Comparison of ENCODE assay signal across 8 mouse cellular contexts in genomic region chr11:66167801-66168651, GRCm38 (mm10). TPM values are rescaled to one million over a fixed set of nuclear protein-coding genes. Genes with fewer than 3 reads are reported as not detected.
DNase-seq lines count a peak whose midpoint lies in the region; ATAC-seq and TF ChIP-seq lines count a peak whose summit lies in the region.

Dnah9 (minus strand) TSS chr11:66168551.

- ATAC-seq in hindbrain, embryonic 14.5 days (ENCODE audit: low FRiP score), result peak; percentile 96
- peak; percentile 95 for ATAC-seq in lung, embryonic 14.5 days (ENCODE audit: insufficient read depth)

- no peaks in the 10 kb centered on the region for H3K27me3 ChIP-seq in hindbrain, embryonic 14.5 days (ENCODE audit: control insufficient read depth, insufficient read depth, low read length)
- H3K27me3 ChIP-seq in lung, embryonic 14.5 days (ENCODE audit: insufficient read depth, low read length), result peaks cover 7% of the 10 kb centered on the region; the same call in 1 of the 2 replicates

- peak; percentile 72 for DNase-seq in adrenal gland, adult 8-10 months
- DNase-seq in gastrocnemius, adult 2 months, result peak; percentile 52
- peak; percentile 89 for DNase-seq in hindbrain, embryonic 14.5 days (ENCODE audit: low spot score)
- DNase-seq in layer of hippocampus, postnatal 14 days (ENCODE audit: low spot score in 2 of 2), result peak; percentile 84 to 93
- DNase-seq in lung, embryonic 14.5 days, result peak; percentile 87
- DNase-seq in retina, adult 2 months (ENCODE audit: low read depth, low spot score), result peak; percentile 69
- no peak for DNase-seq in natural killer cell, adult 2 months (ENCODE audit: low spot score in 2 of 2)

- intact Hi-C loops in gastrocnemius, adult 2 months (cut with DNase I), result no loop called here

- no peak within 1 kb of the TSS for H3K27ac ChIP-seq in cortical plate, adult 2 months (ENCODE audit: insufficient read depth, low read length)
- no peak within 1 kb of the TSS for H3K27ac ChIP-seq in gastrocnemius, adult 2 months
- H3K27ac ChIP-seq in hindbrain, embryonic 14.5 days, result peak within 1 kb of the TSS; percentile 73
- 0 out of 2 replicates have a peak within 1 kb of the TSS, but pooled peaks have one; percentile 18 for H3K27ac ChIP-seq in lung, embryonic 14.5 days (ENCODE audit: low read depth)

- no peaks in the 10 kb centered on the region for H3K36me3 ChIP-seq in hindbrain, embryonic 14.5 days (replicated peaks; ENCODE audit: control insufficient read depth, insufficient read depth)
- H3K36me3 ChIP-seq in lung, embryonic 14.5 days (ENCODE audit: insufficient read depth), result no peaks in the 10 kb centered on the region

- H3K4me2 ChIP-seq in hindbrain, embryonic 14.5 days (replicated peaks), result peak within 1 kb of the TSS; percentile 78
- H3K4me2 ChIP-seq in lung, embryonic 14.5 days, result peak within 1 kb of the TSS; percentile 97

- WGBS in hindbrain, embryonic 14.5 days, result under 1% methylated on average over 53 of the region's 53 CpGs
- WGBS in lung, embryonic 14.5 days, result under 1% methylated on average over 53 of the region's 53 CpGs

- H3K9ac ChIP-seq in hindbrain, embryonic 14.5 days, result peak within 1 kb of the TSS; percentile 69
- H3K9ac ChIP-seq in lung, embryonic 14.5 days, result peak within 1 kb of the TSS; percentile 25; the same call in 1 of the 2 replicates

- peak; percentile 80; the same call in 1 of the 2 replicates for TF ChIP-seq POLR2A in cortical plate, adult 2 months (IDR thresholded peaks at IDR 0.05; ENCODE audit: extremely low read depth, insufficient read depth, low read length)

- no peaks in the 10 kb centered on the region for H3K4me1 ChIP-seq in cortical plate, adult 2 months (ENCODE audit: control insufficient read depth, insufficient read depth, low read length)
- H3K4me1 ChIP-seq in hindbrain, embryonic 14.5 days (replicated peaks; ENCODE audit: control insufficient read depth, insufficient read depth, low read length), result no peaks in the 10 kb centered on the region
- H3K4me1 ChIP-seq in lung, embryonic 14.5 days (ENCODE audit: insufficient read depth), result no peaks in the 10 kb centered on the region

- H3K9me3 ChIP-seq in hindbrain, embryonic 14.5 days (ENCODE audit: control insufficient read depth, low read length), result no peaks in the 10 kb centered on the region
- H3K9me3 ChIP-seq in lung, embryonic 14.5 days (ENCODE audit: low read depth, low read length), result no peaks in the 10 kb centered on the region

- no peak for TF ChIP-seq CTCF in cortical plate, adult 2 months (IDR thresholded peaks at IDR 0.05; ENCODE audit: extremely low read depth, insufficient read depth, low read length)
- no peak for TF ChIP-seq CTCF in gastrocnemius, adult 2 months (IDR thresholded peaks at IDR 0.05)
- TF ChIP-seq CTCF in lung, embryonic 14.5 days (IDR thresholded peaks at IDR 0.05; ENCODE audit: low read depth), result no peak

- peak within 1 kb of the TSS; percentile 47 for H3K4me3 ChIP-seq in cortical plate, adult 2 months (ENCODE audit: insufficient read depth, low read length)
- H3K4me3 ChIP-seq in gastrocnemius, adult 2 months, result peak within 1 kb of the TSS; percentile 64
- H3K4me3 ChIP-seq in hindbrain, embryonic 14.5 days (replicated peaks; ENCODE audit: low read length), result peak within 1 kb of the TSS; percentile 55
- peak within 1 kb of the TSS; percentile 48 for H3K4me3 ChIP-seq in lung, embryonic 14.5 days (ENCODE audit: low read depth, low read length)

RNA-seq across cellular contexts. Expression of gene Dnah9, which starts in this region (rescaled TPM):
- total RNA-seq in adrenal gland, adult 8-10 months (2022), result under 1 TPM in 1 of 4 experiments, not detected in 3; 0.09 TPM
- 1.4 and 1.8 TPM in 2 replicates for polyA plus RNA-seq in cortical plate, adult 2 months (2012; rRNA removed)
- not detected for total RNA-seq in gastrocnemius, adult 2 months (2021)
- polyA plus RNA-seq in hindbrain, embryonic 14.5 days (2014; fragmentation: Nextera tagmentation; extraction: Ambion mirVana), result 3.2 and 3.3 TPM in 2 replicates
- total RNA-seq in layer of hippocampus, postnatal 14 days (2021), result 10 to 100 TPM; 14.5 to 15.7 TPM
- 0.08 and 0.16 TPM in 2 replicates for polyA plus RNA-seq in lung, embryonic 14.5 days (2014; fragmentation: Nextera tagmentation; extraction: Ambion mirVana)

Comparison
In these comparisons a context has a peak if more than half of its experiments do, and no peak if none do; other contexts are left out.
1. RNA of gene Dnah9 (total RNA-seq): 14.5 to 15.7 TPM in layer of hippocampus, postnatal 14 days; 0.09 TPM in adrenal gland, adult 8-10 months and not detected in gastrocnemius, adult 2 months; every median in the first group is over 10 times any median in the second.
2. Peak in DNase-seq in adrenal gland, adult 8-10 months; RNA of the gene not detected or under 1 TPM.
3. Peak in DNase-seq and H3K4me3 ChIP-seq in gastrocnemius, adult 2 months; RNA of the gene not detected or under 1 TPM.
4. Peak in DNase-seq, ATAC-seq, H3K4me3 ChIP-seq, H3K27ac ChIP-seq, H3K9ac ChIP-seq and H3K4me2 ChIP-seq in lung, embryonic 14.5 days; RNA of the gene not detected or under 1 TPM.
5. DNase-seq: peak in hindbrain, embryonic 14.5 days (single experiment), layer of hippocampus, postnatal 14 days (2 of 2) and retina, adult 2 months (single experiment); none in natural killer cell, adult 2 months (0 of 2).
6. Peak in every context shown above with its lines, with median percentiles within 50 percentile points of each other: H3K4me3 ChIP-seq.